Mouse (Mus musculus): ENCODE results near the gene Slc38a2.

The Slc38a2 gene

GRCm38 (mm10) chr15:96694988-96695387 lies 4.5 kb downstream of the Slc38a2 start:
- no peak for DNase-seq

- DNase-seq, result no peak
These were observed 5.8 kb downstream of the Slc38a2 start for GRCm38 (mm10) chr15:96693688-96694087.

- DNase-seq, result no peak
These were observed 7.1 kb downstream of the Slc38a2 start for GRCm38 (mm10) chr15:96692401-96692800.

- DNase-seq, result no peak
These were observed 8.1 kb downstream of the Slc38a2 start for GRCm38 (mm10) chr15:96691381-96691780.

- no peak for DNase-seq
These were observed 8.7 kb downstream of the Slc38a2 start for GRCm38 (mm10) chr15:96690829-96691228.

GRCm38 (mm10) chr15:96689919-96690318 lies 9.6 kb downstream of the Slc38a2 start:
- no peak for DNase-seq

- DNase-seq, result no peak
These were observed 10.7 kb downstream of the Slc38a2 start for GRCm38 (mm10) chr15:96688784-96689318.

GRCm38 (mm10) chr15:96688036-96688435 lies 11.5 kb downstream of the Slc38a2 start:
- DNase-seq, result peak; percentile 70

- no peak for DNase-seq
These were observed 12.2 kb downstream of the Slc38a2 start for GRCm38 (mm10) chr15:96687366-96687765.

GRCm38 (mm10) chr15:96686201-96687159 lies 13.1 kb downstream of the Slc38a2 start:
- DNase-seq, result no peak

GRCm38 (mm10) chr15:96685273-96685672 lies 14.3 kb downstream of the Slc38a2 start:
- DNase-seq, result no peak

- DNase-seq, result no peak
These were observed 15.2 kb downstream of the Slc38a2 start for GRCm38 (mm10) chr15:96684132-96684830.

- DNase-seq, result no peak
These were observed 20.4 kb downstream of the Slc38a2 start for GRCm38 (mm10) chr15:96678871-96679773.

GRCm38 (mm10) chr15:96676518-96676917 lies 23.0 kb downstream of the Slc38a2 start:
- no peak for DNase-seq

GRCm38 (mm10) chr15:96675744-96676143 lies 23.8 kb downstream of the Slc38a2 start:
- DNase-seq, result no peak

- DNase-seq, result no peak
These were observed 24.5 kb downstream of the Slc38a2 start for GRCm38 (mm10) chr15:96675055-96675454.

GRCm38 (mm10) chr15:96674089-96674488 lies 25.4 kb downstream of the Slc38a2 start:
- no peak for DNase-seq

- DNase-seq, result no peak
These were observed 29.8 kb downstream of the Slc38a2 start for GRCm38 (mm10) chr15:96669721-96670120.

GRCm38 (mm10) chr15:96666663-96667062 lies 32.9 kb downstream of the Slc38a2 start:
- DNase-seq, result peak; percentile 62

GRCm38 (mm10) chr15:96665889-96666288 lies 33.6 kb downstream of the Slc38a2 start:
- peak; percentile 72 for DNase-seq

- DNase-seq, result no peak
These were observed 38.9 kb downstream of the Slc38a2 start for GRCm38 (mm10) chr15:96660590-96661141.

GRCm38 (mm10) chr15:96658275-96658602 lies 41.3 kb downstream of the Slc38a2 start:
- DNase-seq, result no peak
